Mouse (Mus musculus) liver, embryonic 14.5 days (tissue): Measurements from ENCODE around the gene Irf2.

Source experiments
- CTCF ChIP-seq: IDR thresholded peaks from 2 replicates; pipeline ENCODE4 v1.5.1; 2016; ENCODE audit warnings: antibody characterized with exemption, low read depth, control low read depth
- EP300 ChIP-seq: IDR thresholded peaks from 2 replicates; pipeline ENCODE4 v1.6.1; 2016; ENCODE audit warnings: antibody characterized with exemption, low read depth

DNA sequence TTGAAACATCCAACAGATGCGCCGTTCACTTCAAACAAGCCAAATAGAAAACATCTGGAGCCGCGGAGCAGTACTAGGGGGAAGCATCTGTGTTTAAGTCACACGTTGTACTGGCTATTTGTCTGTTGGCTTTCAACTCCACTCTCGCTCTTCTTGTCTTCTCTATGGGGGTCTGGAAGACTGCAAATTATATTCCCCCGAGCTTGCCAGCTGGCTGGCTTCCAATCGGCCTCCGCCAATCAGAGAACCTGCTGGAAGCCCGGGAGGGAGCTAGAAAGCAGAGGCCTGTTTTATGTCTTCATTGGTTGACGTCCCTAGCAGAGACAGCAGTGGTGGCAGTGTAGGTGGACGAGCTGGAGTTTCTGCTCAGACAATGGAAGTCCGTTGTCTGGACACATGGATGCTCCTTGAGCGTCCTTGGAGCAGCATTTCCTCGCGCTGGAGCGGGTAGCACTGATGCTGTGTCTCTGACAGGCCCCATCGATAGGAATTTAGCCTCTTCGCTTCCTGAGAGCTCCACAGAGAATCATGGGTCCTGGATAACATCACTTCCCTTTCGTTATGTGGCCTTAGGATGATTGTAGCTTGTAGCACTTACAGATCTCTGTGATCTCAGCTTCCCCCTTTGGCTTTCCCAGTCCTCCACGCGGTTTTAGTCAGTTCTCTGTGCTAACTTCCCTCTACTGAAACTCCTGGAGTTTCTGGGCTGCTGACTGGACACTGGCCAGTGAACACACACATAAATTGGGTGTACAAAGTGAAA lies 153.2 kb downstream of the Irf2 start:
- TF ChIP-seq CTCF (no peak), EP300 (no peak)
